Mouse (Mus musculus): ENCODE measurements around the gene Tuba1a.

DNA sequence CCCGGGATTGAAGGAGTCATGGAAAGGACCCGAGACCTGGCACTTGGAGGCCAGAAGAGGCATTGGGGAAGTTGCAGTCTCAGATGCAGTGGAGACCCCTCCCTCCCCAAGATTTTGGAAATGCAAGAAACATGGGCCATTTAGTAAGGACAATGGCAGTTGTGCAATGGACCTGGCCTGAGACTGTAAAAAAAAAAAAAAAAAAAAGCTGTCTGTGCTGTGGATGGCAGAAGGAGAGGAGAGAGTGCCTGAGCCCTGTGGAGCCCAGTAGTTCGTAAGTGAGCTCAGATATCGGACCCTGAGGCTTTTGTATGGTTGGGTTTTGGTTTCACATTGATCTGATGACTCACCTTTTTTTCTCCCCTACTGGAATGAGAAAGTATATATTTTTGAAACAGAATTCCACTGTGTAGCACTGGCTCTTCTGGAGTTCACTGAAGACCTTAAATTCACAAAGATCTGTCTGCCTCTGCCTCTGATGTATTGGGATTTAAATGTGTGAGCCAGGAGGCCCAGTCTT is 5.5 kb upstream of the Tuba1a start:
- TF ChIP-seq GATA1 (IDR thresholded peaks at IDR 0.05; ENCODE audit: borderline replicate concordance, low read length) (no peak), FLI1 (IDR thresholded peaks at IDR 0.05; ENCODE audit: low read length) (no peak)

All from megakaryocyte, embryonic 14.5 days (primary cell).